Mouse (Mus musculus): Measurements from ENCODE around the gene Gm5148.

DNA sequence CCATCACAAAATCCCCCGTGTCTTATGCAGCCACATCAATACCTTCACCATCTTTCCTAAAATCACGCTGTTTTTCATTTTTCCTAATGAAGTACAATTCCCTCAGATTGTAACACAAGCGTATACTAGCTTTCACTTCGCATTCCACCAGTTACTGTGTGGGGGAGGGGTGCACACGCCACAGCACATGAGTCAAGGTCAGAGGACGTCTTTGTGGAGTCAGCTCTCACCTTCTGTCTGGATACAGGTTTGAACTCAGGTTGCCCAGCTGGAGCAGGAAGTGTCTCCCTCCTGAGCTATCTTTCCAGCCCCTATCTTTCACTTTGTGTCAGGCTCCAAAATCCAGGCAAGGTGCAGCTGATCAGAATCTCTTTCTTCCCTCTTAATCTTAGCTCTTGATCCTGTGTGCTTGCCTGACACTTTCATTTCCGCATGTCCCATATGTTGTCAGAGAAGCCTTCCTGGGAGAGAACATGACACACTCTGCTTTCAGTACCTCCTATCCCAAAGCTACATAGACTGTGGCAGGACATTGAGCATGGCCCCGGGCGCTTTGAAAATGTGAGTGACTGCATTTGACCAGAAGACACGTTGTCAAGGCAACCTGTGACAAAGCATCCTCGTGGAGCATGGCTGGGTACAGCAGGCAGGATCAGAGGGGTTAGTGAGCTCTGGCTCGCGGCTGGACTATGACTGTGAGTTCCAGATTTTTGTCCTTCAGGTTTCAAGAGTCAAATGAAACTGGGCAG, 50.6 kb downstream of the Gm5148 start:
- TF ChIP-seq POLR2A (IDR thresholded peaks at IDR 0.05; ENCODE audit: extremely low read depth, insufficient read depth, low read length) (no peak), CTCF (IDR thresholded peaks at IDR 0.05; ENCODE audit: extremely low read depth, insufficient read depth, low read length) (no peak)

Data from cortical plate, adult 2 months (tissue).